Mouse (Mus musculus) embryo, embryonic 9.5 days (tissue): ENCODE results near the gene Pwp2.
"Not testable (repeated sequence)": the region's sequence is repeated elsewhere in the genome, so short reads cannot be mapped to it uniquely, and the experiment has no call there.

Experiments
- DNase-seq: peaks from one replicate; pipeline ENCODE4 v3.0.0-alpha.2; 2017; ENCODE audit errors: extremely low spot score

The Pwp2 gene

GRCm38 (mm10) chr10:78140843-78141242 is 44.1 kb downstream of the Pwp2 start:
- no peak for DNase-seq

GRCm38 (mm10) chr10:78140251-78140600 is 44.7 kb downstream of the Pwp2 start:
- DNase-seq: no peak

- no peak for DNase-seq
Observed at GRCm38 (mm10) chr10:78139572-78140250, 45.2 kb downstream of the Pwp2 start.

GRCm38 (mm10) chr10:78138812-78139523 is 46.0 kb downstream of the Pwp2 start:
- DNase-seq: peak; percentile 28

- no peak for DNase-seq
Observed at GRCm38 (mm10) chr10:78137191-78137590, 47.8 kb downstream of the Pwp2 start.

GRCm38 (mm10) chr10:78135947-78136346 is 49.0 kb downstream of the Pwp2 start:
- no peak for DNase-seq

GRCm38 (mm10) chr10:78134975-78135798 is 49.8 kb downstream of the Pwp2 start:
- DNase-seq: peak; percentile 45

- DNase-seq: no peak
Observed at GRCm38 (mm10) chr10:78134400-78134799, 50.5 kb downstream of the Pwp2 start.

GRCm38 (mm10) chr10:78129998-78130397 is 55.0 kb downstream of the Pwp2 start:
- DNase-seq: no peak

- no peak for DNase-seq
Observed at GRCm38 (mm10) chr10:78129423-78129822, 55.5 kb downstream of the Pwp2 start.

GRCm38 (mm10) chr10:78128647-78129046 is 56.3 kb downstream of the Pwp2 start:
- no peak for DNase-seq

- DNase-seq: no peak
Observed at GRCm38 (mm10) chr10:78127931-78128330, 57.0 kb downstream of the Pwp2 start.

GRCm38 (mm10) chr10:78127046-78127870 is 57.7 kb downstream of the Pwp2 start:
- no peak for DNase-seq

GRCm38 (mm10) chr10:78126311-78126710 is 58.6 kb downstream of the Pwp2 start:
- DNase-seq: no peak

GRCm38 (mm10) chr10:78125061-78125460 is 59.9 kb downstream of the Pwp2 start:
- DNase-seq: not testable (repeated sequence)

- not testable (repeated sequence) for DNase-seq
Observed at GRCm38 (mm10) chr10:78124137-78124536, 60.8 kb downstream of the Pwp2 start.
